Mouse (Mus musculus): Measurements from ENCODE around the gene Mlana. TPM values are rescaled to one million over a fixed set of nuclear protein-coding genes. Genes with fewer than 3 reads are reported as not detected.

Mlana gene
- polyA plus RNA-seq, 1 experiment from 2014 or later, result not detected

GRCm38 (mm10) chr19:29709461-29709860 lies 11.8 kb downstream of the Mlana start:
- ATAC-seq (ENCODE audit: insufficient read depth, low FRiP score, low read depth), result no peak
- Histone ChIP-seq H3K9ac (no peak overlapping the region), H3K36me3 (no peaks in the 10 kb centered on the region), H3K27me3 (replicated peaks) (no peaks in the 10 kb centered on the region), H3K4me3 (replicated peaks) (no peak overlapping the region), H3K4me2 (no peak overlapping the region), H3K4me1 (no peaks in the 10 kb centered on the region), H3K27ac (no peak overlapping the region), H3K9me3 (no peaks in the 10 kb centered on the region)
- 72% methylated on average over 3 of the region's 3 CpGs for WGBS

- H3K4me3 ChIP-seq (replicated peaks), result no peak overlapping the region
- no peaks in the 10 kb centered on the region for H3K27me3 ChIP-seq (replicated peaks)
- 0 out of 2 replicates have a peak, but pooled peaks cover 2% of the 10 kb centered on the region for H3K36me3 ChIP-seq
- H3K9ac ChIP-seq, result no peak overlapping the region
- no peak for ATAC-seq (ENCODE audit: insufficient read depth, low FRiP score, low read depth)
- H3K27ac ChIP-seq, result no peak overlapping the region
- H3K4me1 ChIP-seq, result no peaks in the 10 kb centered on the region
- 83% methylated on average over 4 of the region's 4 CpGs for WGBS
- no peak overlapping the region for H3K4me2 ChIP-seq
- H3K9me3 ChIP-seq, result no peaks in the 10 kb centered on the region
These were observed 15.8 kb downstream of the Mlana start for GRCm38 (mm10) chr19:29713451-29713850.

GRCm38 (mm10) chr19:29717854-29718253 lies 20.2 kb downstream of the Mlana start:
- Histone ChIP-seq H3K4me2 (no peak overlapping the region), H3K9ac (no peak overlapping the region), H3K36me3 (peaks cover 14% of the 10 kb centered on the region; the same call in 1 of the 2 replicates), H3K4me3 (replicated peaks) (no peak overlapping the region), H3K4me1 (no peaks in the 10 kb centered on the region), H3K9me3 (no peaks in the 10 kb centered on the region), H3K27ac (no peak overlapping the region), H3K27me3 (replicated peaks) (no peaks in the 10 kb centered on the region)
- WGBS, result 88% methylated on average over 3 of the region's 3 CpGs
- no peak for ATAC-seq (ENCODE audit: insufficient read depth, low FRiP score, low read depth)

GRCm38 (mm10) chr19:29718476-29718875 lies 20.9 kb downstream of the Mlana start:
- H3K36me3 ChIP-seq, result peaks cover 14% of the 10 kb centered on the region; the same call in 1 of the 2 replicates
- no peaks in the 10 kb centered on the region for H3K9me3 ChIP-seq
- 94% methylated on average over 3 of the region's 3 CpGs for WGBS
- no peaks in the 10 kb centered on the region for H3K27me3 ChIP-seq (replicated peaks)
- ATAC-seq (ENCODE audit: insufficient read depth, low FRiP score, low read depth), result no peak
- H3K4me1 ChIP-seq, result no peaks in the 10 kb centered on the region
- no peak overlapping the region for H3K27ac ChIP-seq
- H3K9ac ChIP-seq, result no peak overlapping the region
- H3K4me2 ChIP-seq, result no peak overlapping the region
- H3K4me3 ChIP-seq (replicated peaks), result no peak overlapping the region

- Histone ChIP-seq H3K27me3 (replicated peaks) (no peaks in the 10 kb centered on the region), H3K4me3 (replicated peaks) (no peak overlapping the region), H3K4me2 (no peak overlapping the region), H3K36me3 (no peaks in the 10 kb centered on the region), H3K9me3 (no peaks in the 10 kb centered on the region), H3K27ac (no peak overlapping the region), H3K9ac (no peak overlapping the region), H3K4me1 (no peaks in the 10 kb centered on the region)
- ATAC-seq (ENCODE audit: insufficient read depth, low FRiP score, low read depth), result no peak
- 80% methylated on average over 3 of the region's 3 CpGs for WGBS
These were observed 37.8 kb downstream of the Mlana start for GRCm38 (mm10) chr19:29735421-29735820.

GRCm38 (mm10) chr19:29739608-29740007 lies 42.0 kb downstream of the Mlana start:
- Histone ChIP-seq H3K27ac (no peak overlapping the region), H3K4me2 (no peak overlapping the region), H3K4me1 (no peaks in the 10 kb centered on the region), H3K27me3 (replicated peaks) (no peaks in the 10 kb centered on the region), H3K36me3 (no peaks in the 10 kb centered on the region), H3K4me3 (replicated peaks) (no peak overlapping the region), H3K9ac (no peak overlapping the region), H3K9me3 (no peaks in the 10 kb centered on the region)
- WGBS, result 92% methylated on average over 2 of the region's 2 CpGs
- ATAC-seq (ENCODE audit: insufficient read depth, low FRiP score, low read depth), result no peak

- no peak overlapping the region for H3K27ac ChIP-seq
- no peak overlapping the region for H3K4me3 ChIP-seq (replicated peaks)
These were observed 43.0 kb downstream of the Mlana start for GRCm38 (mm10) chr19:29740661-29741060.

GRCm38 (mm10) chr19:29743531-29743930 lies 45.9 kb downstream of the Mlana start:
- H3K27ac ChIP-seq, result no peak overlapping the region; the same call in 1 of the 2 replicates
- H3K9ac ChIP-seq, result no peak overlapping the region
- 67% methylated on average over 5 of the region's 5 CpGs for WGBS
- no peaks in the 10 kb centered on the region for H3K36me3 ChIP-seq
- H3K4me1 ChIP-seq, result no peaks in the 10 kb centered on the region
- no peak overlapping the region for H3K4me2 ChIP-seq
- no peaks in the 10 kb centered on the region for H3K9me3 ChIP-seq
- ATAC-seq (ENCODE audit: insufficient read depth, low FRiP score, low read depth), result no peak
- H3K27me3 ChIP-seq (replicated peaks), result no peaks in the 10 kb centered on the region
- H3K4me3 ChIP-seq (replicated peaks), result no peak overlapping the region

More at GRCm38 (mm10) chr19:29740661-29741060, 43.0 kb downstream of the Mlana start:
- Histone ChIP-seq H3K36me3 (no peaks in the 10 kb centered on the region), H3K9me3 (no peaks in the 10 kb centered on the region), H3K27me3 (replicated peaks) (no peaks in the 10 kb centered on the region), H3K4me2 (no peak overlapping the region), H3K9ac (no peak overlapping the region), H3K4me1 (no peaks in the 10 kb centered on the region)
- no peak for ATAC-seq (ENCODE audit: insufficient read depth, low FRiP score, low read depth)
- 77% methylated on average over 1 of the region's 1 CpGs for whole genome bisulfite sequencing

GRCm38 (mm10) chr19:29750994-29751393 lies 53.4 kb downstream of the Mlana start:
- ATAC-seq (ENCODE audit: insufficient read depth, low FRiP score, low read depth), result no peak
- Histone ChIP-seq H3K4me2 (no peak overlapping the region), H3K4me3 (replicated peaks) (no peak overlapping the region), H3K9me3 (no peaks in the 10 kb centered on the region), H3K4me1 (no peaks in the 10 kb centered on the region), H3K27ac (no peak overlapping the region), H3K36me3 (0 out of 2 replicates have a peak, but pooled peaks cover 9% of the 10 kb centered on the region), H3K27me3 (replicated peaks) (no peaks in the 10 kb centered on the region), H3K9ac (no peak overlapping the region)
- 92% methylated on average over 3 of the region's 3 CpGs for WGBS

- H3K4me3 ChIP-seq (replicated peaks), result no peak overlapping the region
- ATAC-seq (ENCODE audit: insufficient read depth, low FRiP score, low read depth), result no peak
- whole genome bisulfite sequencing, result 70% methylated on average over 2 of the region's 2 CpGs
- H3K27me3 ChIP-seq (replicated peaks), result no peaks in the 10 kb centered on the region
- no peaks in the 10 kb centered on the region for H3K9me3 ChIP-seq
- H3K4me1 ChIP-seq, result no peaks in the 10 kb centered on the region
- no peak overlapping the region for H3K4me2 ChIP-seq
- H3K9ac ChIP-seq, result no peak overlapping the region
- 0 out of 2 replicates have a peak, but pooled peaks cover 9% of the 10 kb centered on the region for H3K36me3 ChIP-seq
- no peak overlapping the region for H3K27ac ChIP-seq
These were observed 56.3 kb downstream of the Mlana start for GRCm38 (mm10) chr19:29753939-29754338.

Other genes starting within 250 kb of the Mlana start
- gene Ric1, start 175.5 kb upstream of the Mlana start, polyA plus RNA-seq (2015; fragmentation: Nextera tagmentation; extraction: Ambion mirVana), result 13.8 and 14.3 TPM in 2 replicates
- 14.2 and 15.5 TPM in 2 replicates for gene Ermp1, start 49.4 kb upstream of the Mlana start, polyA plus RNA-seq (2015; fragmentation: Nextera tagmentation; extraction: Ambion mirVana)
- gene 9930021J03Rik, start 108.2 kb downstream of the Mlana start, polyA plus RNA-seq (2015; fragmentation: Nextera tagmentation; extraction: Ambion mirVana), result 4.7 and 5.2 TPM in 2 replicates
- 14.4 and 15.7 TPM in 2 replicates for gene Ranbp6, start 115.2 kb downstream of the Mlana start, polyA plus RNA-seq (2015; fragmentation: Nextera tagmentation; extraction: Ambion mirVana)
- 13.9 and 14.7 TPM in 2 replicates for gene Il33, start 227.3 kb downstream of the Mlana start, polyA plus RNA-seq (2015; fragmentation: Nextera tagmentation; extraction: Ambion mirVana)